Mouse (Mus musculus) left cerebral cortex, postnatal 25 days (tissue): ENCODE measurements at regions not wholly inside any gene's neighbourhood (a gene's known extent, or its start where the extent isn't known, plus 50 kb on each side); places are given as distances from the start of the nearest gene placed in this dataset.
"Not testable (repeated sequence)": the region's sequence is repeated elsewhere in the genome, so short reads cannot be mapped to it uniquely, and the experiment has no call there.

Experiments used
- DNase-seq, 2 experiments: peaks; one replicate each; pipeline ENCODE4 v3.0.0; 2022; ENCODE audit warnings: low spot score in 2 of 2, mixed read lengths in 1 of 2
- intact Hi-C: fragments of 180-260 bp; cut with DNase I; formaldehyde crosslinking; loops from one replicate; pipeline ENCODE4 v1.15.1; 2025

GRCm38 (mm10) chr4:101366905-101367679 lies 52.0 kb upstream of the Ak4 start:
- intact Hi-C loops, result loop anchor here (5.0 kb wide), 1 partner anchor 200 kb away; no protein-coding TSS in a partner anchor
- peak in 1 of 2 experiments; percentile 71 for DNase-seq

DNA sequence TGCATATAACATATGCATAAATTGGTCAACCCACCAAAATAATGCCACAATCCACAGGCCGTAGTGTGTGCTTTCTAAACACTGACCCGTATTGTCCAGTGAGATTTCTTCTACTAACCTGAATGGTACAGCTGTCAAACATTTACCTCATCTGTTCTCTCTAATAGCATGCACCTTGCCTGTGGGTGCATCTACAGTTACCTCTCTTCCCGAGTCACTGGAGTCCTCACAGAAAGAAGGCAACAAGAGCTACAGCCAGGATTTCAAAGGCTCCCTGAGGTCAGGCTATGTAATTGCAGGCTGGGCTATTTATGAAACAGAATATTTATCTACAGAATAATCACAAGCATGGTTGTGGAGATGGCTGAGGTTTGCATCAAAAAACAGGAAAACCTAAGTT lies 53.8 kb upstream of the Ak4 start:
- intact Hi-C loops, result loop anchor here (5.0 kb wide), 1 partner anchor 198 kb away; no protein-coding TSS in a partner anchor
- no peak for DNase-seq

DNA sequence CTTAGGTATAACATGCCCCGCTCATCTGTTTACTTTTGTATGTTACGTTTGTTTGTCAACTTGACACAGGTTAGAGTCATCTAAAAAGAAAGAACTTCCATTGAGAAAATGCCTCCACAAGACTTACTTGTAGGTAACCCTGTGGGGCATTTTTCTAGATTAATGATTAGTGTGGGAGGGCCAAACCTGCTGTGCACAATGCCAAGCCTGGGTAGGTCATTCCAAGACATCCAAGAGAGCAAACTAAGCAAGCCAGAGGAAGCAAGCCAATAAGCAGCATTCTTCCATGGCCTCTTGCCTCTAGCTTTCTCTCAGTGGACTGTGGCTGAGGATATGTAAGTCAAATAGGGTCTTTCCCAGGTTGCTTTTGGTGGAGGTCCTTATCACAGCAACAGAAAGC lies 54.4 kb upstream of the Ak4 start:
- intact Hi-C loops, result loop anchor here (5.0 kb wide), 1 partner anchor 197 kb away; no protein-coding TSS in a partner anchor
- DNase-seq, result no peak

DNA sequence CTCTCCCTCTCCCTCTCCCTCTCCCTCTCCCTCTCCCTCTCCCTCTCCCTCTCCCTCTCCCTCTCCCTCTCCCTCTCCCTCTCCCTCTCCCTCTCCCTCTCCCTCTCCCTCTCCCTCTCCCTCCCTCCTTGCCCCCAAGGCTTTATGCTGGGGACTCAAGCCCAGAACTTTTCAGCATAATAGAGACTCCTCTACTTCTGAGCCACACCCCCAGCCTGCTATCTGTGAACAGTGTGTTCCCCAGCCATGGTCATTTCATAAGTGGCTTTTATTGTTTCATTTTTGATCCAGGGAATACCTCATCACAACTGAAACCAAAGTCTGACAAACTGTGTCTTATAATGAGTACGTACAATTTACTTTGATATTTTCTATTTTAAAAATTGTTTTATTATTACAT lies 55.8 kb upstream of the Ak4 start:
- intact Hi-C loops, DNase-seq: not testable (repeated sequence)

DNA sequence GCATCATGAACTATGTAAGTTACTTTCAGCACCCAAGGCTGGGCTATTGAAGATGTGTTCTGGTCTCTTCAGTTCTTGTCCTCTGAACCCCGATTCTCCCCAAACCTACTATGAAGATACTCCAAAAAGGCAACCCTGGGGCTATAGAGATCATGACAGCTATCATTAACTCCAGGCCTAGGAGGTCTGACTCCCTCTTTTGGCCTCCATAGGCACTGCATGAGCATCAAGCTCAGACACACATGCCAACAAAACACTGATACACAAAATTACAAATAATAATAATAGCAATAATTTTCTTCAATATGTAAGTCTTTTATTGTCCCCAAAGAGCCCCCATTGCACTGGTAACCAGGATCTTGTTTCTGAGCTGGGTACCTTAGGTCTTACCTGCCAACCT lies 57.3 kb upstream of the Ak4 start:
- no peak for DNase-seq
- intact Hi-C loops, result no loop called here

DNA sequence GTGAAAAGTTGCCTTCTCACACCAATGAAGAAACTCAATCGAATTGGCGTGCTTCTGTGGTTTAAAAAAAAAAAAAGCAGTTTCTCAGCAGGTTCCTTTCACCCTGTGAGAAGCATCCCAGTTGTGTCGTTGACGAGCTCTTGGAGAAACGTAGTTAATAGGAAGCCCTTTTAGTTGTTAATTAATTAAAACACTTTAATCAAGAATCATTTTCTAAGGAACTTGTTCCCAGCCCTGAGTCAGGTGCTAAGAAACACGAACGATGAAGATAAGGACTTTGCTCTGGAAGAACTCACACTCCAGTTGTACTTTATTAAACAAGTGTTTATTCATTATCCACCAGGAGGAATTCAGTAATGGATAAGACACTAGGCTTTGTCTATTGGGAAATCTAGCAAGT lies 58.8 kb upstream of the Ak4 start:
- DNase-seq, result no peak
- intact Hi-C loops, result no loop called here

- DNase-seq, result no peak
- intact Hi-C loops, result loop anchor here (5.0 to 10.0 kb wide), 3 partner anchors 63 to 286 kb away; partner anchors contain the start of gene Leprot
Measured at GRCm38 (mm10) chr4:101359119-101359518, 60.0 kb upstream of the Ak4 start.

GRCm38 (mm10) chr4:101358525-101358924 lies 60.6 kb upstream of the Ak4 start:
- DNase-seq, result no peak
- intact Hi-C loops, result loop anchor here (5.0 to 10.0 kb wide), 3 partner anchors 64 to 286 kb away; partner anchors contain the start of gene Leprot

- DNase-seq, result no peak
Measured at GRCm38 (mm10) chr4:101357923-101358322, 61.2 kb upstream of the Ak4 start.

GRCm38 (mm10) chr4:101356954-101357891 lies 61.9 kb upstream of the Ak4 start:
- intact Hi-C loops, result loop anchor here (1.0 to 10.0 kb wide), 4 partner anchors 65 to 288 kb away; partner anchors contain the start of gene Leprot
- peak; percentile 40 to 47 for DNase-seq

More at GRCm38 (mm10) chr4:101357923-101358322, 61.2 kb upstream of the Ak4 start:
- intact Hi-C loops, result loop anchor here (5.0 to 10.0 kb wide), 3 partner anchors 64 to 287 kb away; partner anchors contain the start of gene Leprot

GRCm38 (mm10) chr4:101356093-101356953 lies 62.8 kb upstream of the Ak4 start:
- intact Hi-C loops, result loop anchor here (1.0 to 10.0 kb wide), 4 partner anchors 66 to 288 kb away; partner anchors contain the start of gene Leprot
- peak; percentile 84 to 89 for DNase-seq

DNA sequence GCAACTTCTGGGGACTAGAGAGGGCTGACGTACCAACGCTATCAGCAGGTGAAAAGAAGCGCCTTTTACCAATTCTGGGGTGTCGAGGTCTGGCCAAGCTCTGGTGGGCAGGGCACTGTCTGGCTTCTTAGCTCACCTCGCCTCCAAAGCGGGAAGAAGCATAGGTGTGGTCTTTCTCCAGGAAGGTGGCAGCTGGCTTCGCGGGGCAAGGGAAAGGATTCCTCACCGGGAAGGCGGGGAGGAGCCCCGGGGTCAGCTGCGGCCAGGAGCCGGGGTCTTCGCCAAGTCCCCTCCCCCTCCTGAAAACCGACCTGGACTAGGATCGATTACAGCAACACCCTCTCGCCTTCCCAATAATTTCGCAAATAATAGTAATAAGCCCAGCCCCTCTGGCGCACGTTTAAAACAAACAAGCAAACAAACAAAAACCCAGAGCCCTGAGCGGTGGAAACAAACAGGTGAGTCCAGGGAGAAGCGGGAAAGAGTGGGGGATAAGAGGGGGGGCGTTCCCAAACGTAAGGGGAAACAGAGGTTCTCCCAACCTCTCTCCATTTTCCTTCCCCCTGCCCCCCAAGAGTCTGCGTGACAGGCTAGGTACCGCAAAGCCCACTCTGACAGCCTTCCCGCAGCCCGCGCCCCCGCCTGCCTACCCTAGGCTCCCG lies 63.5 kb upstream of the Ak4 start:
- DNase-seq, result peak in 1 of 2 experiments; percentile 18
- intact Hi-C loops, result loop anchor here (1.0 to 10.0 kb wide), 4 partner anchors 67 to 289 kb away; partner anchors contain the start of gene Leprot

GRCm38 (mm10) chr4:101354951-101355350 lies 64.1 kb upstream of the Ak4 start:
- intact Hi-C loops, result loop anchor here (5.0 to 10.0 kb wide), 3 partner anchors 67 to 290 kb away; partner anchors contain the start of gene Leprot
- peak in 1 of 2 experiments; percentile 46 for DNase-seq

DNA sequence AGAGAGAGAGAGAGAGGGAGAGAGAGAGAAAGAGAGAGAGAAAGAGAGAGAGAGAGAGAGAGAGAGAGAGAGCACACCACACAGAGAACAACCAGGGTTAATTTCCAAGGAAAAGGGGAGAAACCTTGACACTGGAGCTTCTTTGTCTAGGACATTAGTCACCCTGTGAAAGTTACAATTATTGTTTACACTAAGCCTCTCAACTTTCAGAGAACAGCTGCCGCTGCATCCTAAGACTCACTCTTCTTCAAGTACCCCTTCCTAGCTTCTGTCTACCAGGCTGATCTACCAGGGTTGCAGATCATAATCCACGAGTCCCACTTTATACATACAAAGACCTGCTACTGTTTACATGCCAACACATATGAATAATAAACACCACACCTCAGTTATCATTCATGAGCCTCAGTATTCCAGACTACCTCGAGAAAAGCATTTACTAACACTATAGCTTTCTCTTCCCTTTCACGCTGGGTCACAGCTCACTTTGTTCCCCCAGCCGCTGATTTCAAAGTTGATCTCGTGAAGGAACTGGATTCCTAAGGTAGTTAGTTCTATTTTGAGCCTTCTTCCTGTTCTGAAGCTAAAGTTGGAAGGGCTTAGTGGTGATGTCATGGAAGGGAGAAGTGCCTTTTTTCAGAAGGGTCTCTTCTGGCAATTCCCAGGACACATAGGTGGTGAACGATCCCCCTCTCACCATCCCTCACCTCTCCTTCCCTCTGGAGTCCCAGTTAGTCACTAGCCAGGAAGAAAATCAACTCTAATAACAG lies 64.8 kb upstream of the Ak4 start:
- DNase-seq, result peak in 1 of 2 experiments; percentile 15
- intact Hi-C loops, result loop anchor here (10.0 kb wide), 1 partner anchor 291 kb away; the partner anchor contains the start of gene Leprot

DNA sequence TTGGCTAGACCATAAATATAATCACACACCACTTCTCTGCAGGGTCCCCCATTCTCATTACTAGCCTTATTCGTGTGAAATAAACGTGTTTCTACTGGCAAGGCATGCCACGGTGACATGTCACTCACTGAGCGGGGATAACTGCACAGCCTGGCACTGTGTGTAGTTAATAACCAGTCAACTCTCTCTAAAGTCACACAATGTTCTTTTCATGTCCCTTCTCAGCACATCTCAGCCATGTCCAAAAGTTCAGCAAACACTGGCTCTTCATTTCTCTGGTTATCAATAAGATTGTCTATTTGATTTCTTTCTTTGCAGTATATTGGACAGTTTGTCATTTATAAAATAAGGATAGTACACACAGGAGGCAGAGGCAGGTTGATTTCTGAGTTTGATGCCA lies 66.9 kb upstream of the Ak4 start:
- intact Hi-C loops, result loop anchor here (10.0 kb wide), 1 partner anchor 293 kb away; the partner anchor contains the start of gene Leprot
- no peak for DNase-seq

GRCm38 (mm10) chr4:101351716-101352115 lies 67.4 kb upstream of the Ak4 start:
- DNase-seq, result no peak
- intact Hi-C loops, result loop anchor here (10.0 kb wide), 1 partner anchor 293 kb away; the partner anchor contains the start of gene Leprot

- no peak for DNase-seq
- intact Hi-C loops, result loop anchor here (10.0 kb wide), 1 partner anchor 294 kb away; the partner anchor contains the start of gene Leprot
Measured at GRCm38 (mm10) chr4:101350656-101351055, 68.4 kb upstream of the Ak4 start.
